Mouse (Mus musculus): ENCODE data around the gene Pkig.
"Not testable (repeated sequence)": the region's sequence is repeated elsewhere in the genome, so short reads cannot be mapped to it uniquely, and the experiment has no call there.

Pkig gene

GRCm38 (mm10) chr2:163642685-163643575 is 15.3 kb upstream of the Pkig start:
- in situ Hi-C loops (cut with MboI; ENCODE audit: low sequenced_read_pairs), result no loop called here

- in situ Hi-C loops (cut with MboI; ENCODE audit: low sequenced_read_pairs), result no loop called here
Observed at GRCm38 (mm10) chr2:163643576-163643971, 14.6 kb upstream of the Pkig start.

- in situ Hi-C loops (cut with MboI; ENCODE audit: low sequenced_read_pairs), result no loop called here
Observed at GRCm38 (mm10) chr2:163644047-163644446, 14.1 kb upstream of the Pkig start.

- in situ Hi-C loops (cut with MboI; ENCODE audit: low sequenced_read_pairs), result no loop called here
Observed at GRCm38 (mm10) chr2:163644575-163645385, 13.4 kb upstream of the Pkig start, which contains the start of gene Serinc3. Gene Serinc3 (minus strand): TSS chr2:163645131.

- in situ Hi-C loops (cut with MboI; ENCODE audit: low sequenced_read_pairs), result no loop called here
Observed at GRCm38 (mm10) chr2:163645700-163646460, 12.3 kb upstream of the Pkig start.

- in situ Hi-C loops (cut with MboI; ENCODE audit: low sequenced_read_pairs), result no loop called here
Observed at GRCm38 (mm10) chr2:163646461-163647080, 11.6 kb upstream of the Pkig start.

- in situ Hi-C loops (cut with MboI; ENCODE audit: low sequenced_read_pairs), result not testable (repeated sequence)
Observed at GRCm38 (mm10) chr2:163655699-163656098, 2.5 kb upstream of the Pkig start.

GRCm38 (mm10) chr2:163657486-163657885 is 700 bp upstream of the Pkig start:
- in situ Hi-C loops (cut with MboI; ENCODE audit: low sequenced_read_pairs), result no loop called here

GRCm38 (mm10) chr2:163658941-163659340 is 755 bp downstream of the Pkig start:
- in situ Hi-C loops (cut with MboI; ENCODE audit: low sequenced_read_pairs), result no loop called here

- in situ Hi-C loops (cut with MboI; ENCODE audit: low sequenced_read_pairs), result no loop called here
Observed at GRCm38 (mm10) chr2:163659431-163659830, 1.2 kb downstream of the Pkig start.

- in situ Hi-C loops (cut with MboI; ENCODE audit: low sequenced_read_pairs), result no loop called here
Observed at GRCm38 (mm10) chr2:163660103-163660701, 2.0 kb downstream of the Pkig start.

- in situ Hi-C loops (cut with MboI; ENCODE audit: low sequenced_read_pairs), result no loop called here
Observed at GRCm38 (mm10) chr2:163661371-163661850, 3.2 kb downstream of the Pkig start.

GRCm38 (mm10) chr2:163662076-163662475 is 3.9 kb downstream of the Pkig start:
- in situ Hi-C loops (cut with MboI; ENCODE audit: low sequenced_read_pairs), result no loop called here

- in situ Hi-C loops (cut with MboI; ENCODE audit: low sequenced_read_pairs), result no loop called here
Observed at GRCm38 (mm10) chr2:163662698-163663221, 4.6 kb downstream of the Pkig start.

GRCm38 (mm10) chr2:163663930-163664329 is 5.7 kb downstream of the Pkig start:
- in situ Hi-C loops (cut with MboI; ENCODE audit: low sequenced_read_pairs), result no loop called here

- in situ Hi-C loops (cut with MboI; ENCODE audit: low sequenced_read_pairs), result no loop called here
Observed at GRCm38 (mm10) chr2:163667045-163667444, 8.9 kb downstream of the Pkig start.

GRCm38 (mm10) chr2:163670872-163671594 is 12.8 kb downstream of the Pkig start:
- in situ Hi-C loops (cut with MboI; ENCODE audit: low sequenced_read_pairs), result no loop called here

- in situ Hi-C loops (cut with MboI; ENCODE audit: low sequenced_read_pairs), result no loop called here
Observed at GRCm38 (mm10) chr2:163674397-163674796, 16.2 kb downstream of the Pkig start.

GRCm38 (mm10) chr2:163675144-163675619 is 17.0 kb downstream of the Pkig start:
- in situ Hi-C loops (cut with MboI; ENCODE audit: low sequenced_read_pairs), result no loop called here
